Mouse (Mus musculus) thymus, postnatal 10 days (tissue): ENCODE results near the gene Gm42420.

Experiments
- DNase-seq, 2 experiments: peaks; one replicate each; pipeline ENCODE4 v3.0.0; 2021; ENCODE audit warnings: low spot score in 2 of 2

Gene Gm42420

GRCm38 (mm10) chr6:39573791-39574554 lies 11.6 kb upstream of the Gm42420 start, which contains the start of gene Adck2:
TSS of gene Adck2 (plus strand) at chr6:39573873.
- peak; percentile 66 to 74 for DNase-seq

GRCm38 (mm10) chr6:39574555-39574869 lies 11.0 kb upstream of the Gm42420 start:
- peak in 1 of 2 experiments; percentile 16 for DNase-seq

- no peak for DNase-seq
Observed at GRCm38 (mm10) chr6:39574951-39575350, 10.6 kb upstream of the Gm42420 start.

- no peak for DNase-seq
Observed at GRCm38 (mm10) chr6:39579552-39579951, 6.0 kb upstream of the Gm42420 start.

- no peak for DNase-seq
Observed at GRCm38 (mm10) chr6:39580558-39580957, 5.0 kb upstream of the Gm42420 start.

GRCm38 (mm10) chr6:39581087-39581784 lies 4.3 kb upstream of the Gm42420 start:
- DNase-seq: no peak

GRCm38 (mm10) chr6:39591481-39591880 lies 5.9 kb downstream of the Gm42420 start:
- no peak for DNase-seq

- DNase-seq: peak; percentile 87
Observed at GRCm38 (mm10) chr6:39592401-39593214, 7.1 kb downstream of the Gm42420 start, which contains the start of gene Ndufb2. TSS of gene Ndufb2 (plus strand) at chr6:39592574.

- DNase-seq: no peak
Observed at GRCm38 (mm10) chr6:39600851-39601250, 15.3 kb downstream of the Gm42420 start.

- no peak for DNase-seq
Observed at GRCm38 (mm10) chr6:39601828-39602227, 16.3 kb downstream of the Gm42420 start.

GRCm38 (mm10) chr6:39604565-39604964 lies 19.0 kb downstream of the Gm42420 start:
- DNase-seq: no peak

GRCm38 (mm10) chr6:39606056-39606455 lies 20.5 kb downstream of the Gm42420 start:
- no peak for DNase-seq

- DNase-seq: peak; percentile 15 to 29
Observed at GRCm38 (mm10) chr6:39606862-39607261, 21.3 kb downstream of the Gm42420 start.

- no peak for DNase-seq
Observed at GRCm38 (mm10) chr6:39607365-39607764, 21.8 kb downstream of the Gm42420 start.

- DNase-seq: no peak
Observed at GRCm38 (mm10) chr6:39610207-39610606, 24.7 kb downstream of the Gm42420 start.

GRCm38 (mm10) chr6:39611296-39611695 lies 25.7 kb downstream of the Gm42420 start:
- DNase-seq: no peak
